Mouse (Mus musculus) heart, postnatal 36 days (tissue): ENCODE results near the gene Henmt1. TPM values are rescaled to one million over a fixed set of nuclear protein-coding genes. Genes with fewer than 3 reads are reported as not detected.

Source experiments
- DNase-seq, 2 experiments: peaks; one replicate each; pipeline ENCODE4 v3.0.0; 2021 to 2022
- intact Hi-C: fragments of 180-260 bp; cut with DNase I; formaldehyde crosslinking; loops from one replicate; pipeline ENCODE4 v1.15.1; 2025
- total RNA-seq, 2 experiments: library from RNA; stranded (reverse); gene quantifications; 2 replicates each; pipeline ENCODE4 v1.2.3; 2021

Henmt1 gene
- not detected for total RNA-seq

DNA sequence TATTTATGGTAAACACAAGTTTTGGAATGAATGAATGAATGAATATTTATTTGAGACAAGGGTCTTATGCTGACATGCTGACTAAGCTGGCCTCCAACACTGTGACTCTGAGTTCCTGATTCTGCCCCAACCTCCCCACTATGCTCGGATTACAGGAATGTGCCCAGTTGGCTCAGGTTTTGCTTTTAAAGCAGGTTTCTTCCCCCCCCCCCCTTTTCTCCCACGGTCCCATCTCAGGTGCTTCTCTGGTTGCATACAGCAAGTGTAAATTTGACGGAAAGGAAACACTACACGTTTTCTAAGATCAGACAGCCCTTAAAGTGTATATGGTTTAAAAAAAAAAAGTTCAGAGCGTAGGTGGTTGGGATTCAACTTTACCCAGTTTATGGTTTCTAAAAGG is at the start of gene Henmt1:
Gene Henmt1 (plus strand): TSS at position 301 of the 400 bp plus-strand sequence.
- intact Hi-C loops = no loop called here
- DNase-seq = no peak

DNA sequence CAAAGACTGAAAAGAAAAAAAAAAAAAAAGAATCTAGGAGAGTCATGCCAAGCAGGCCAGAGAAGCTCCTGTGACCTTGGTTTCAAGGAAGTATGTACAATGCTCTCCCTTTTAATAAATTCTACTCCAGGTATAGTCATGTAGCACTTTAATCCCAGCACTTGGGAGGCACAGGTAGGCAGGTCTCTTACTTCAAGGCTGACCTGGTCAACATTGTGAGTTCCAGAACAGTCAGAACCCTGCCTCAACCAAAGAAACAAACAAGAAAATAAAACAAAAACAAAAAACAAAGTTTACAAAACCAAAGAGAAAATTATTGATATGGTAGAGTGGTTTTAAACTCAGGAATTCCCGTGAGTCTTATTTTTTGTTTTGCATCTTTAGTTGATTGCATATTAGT is 49.8 kb upstream of the Henmt1 start, which contains the start of gene Fndc7:
Gene Fndc7 (minus strand): TSS at position 101 of the 400 bp plus-strand sequence.
- intact Hi-C loops = no loop called here
- DNase-seq = no peak

DNA sequence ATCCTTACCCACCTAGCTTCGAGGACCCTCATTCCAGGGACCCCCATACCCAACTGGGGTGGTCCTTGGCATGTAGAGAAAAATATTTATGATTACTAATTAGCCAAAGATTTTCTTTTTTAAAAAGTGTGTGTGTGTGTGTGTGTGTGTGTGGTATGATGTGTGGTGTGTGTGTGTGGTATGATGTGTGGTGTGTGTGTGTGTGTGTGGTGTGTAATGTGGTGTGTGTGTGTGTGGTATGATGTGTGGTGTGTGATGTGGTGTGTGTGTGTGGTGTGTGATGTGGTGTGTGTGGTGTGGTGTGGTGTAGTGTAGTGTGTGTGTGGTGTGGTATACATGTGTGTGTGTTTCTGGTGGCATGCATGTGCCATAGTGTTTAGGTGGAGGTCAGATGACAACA is 47.6 kb upstream of the Henmt1 start:
- intact Hi-C loops = no loop called here
- no peak for DNase-seq

DNA sequence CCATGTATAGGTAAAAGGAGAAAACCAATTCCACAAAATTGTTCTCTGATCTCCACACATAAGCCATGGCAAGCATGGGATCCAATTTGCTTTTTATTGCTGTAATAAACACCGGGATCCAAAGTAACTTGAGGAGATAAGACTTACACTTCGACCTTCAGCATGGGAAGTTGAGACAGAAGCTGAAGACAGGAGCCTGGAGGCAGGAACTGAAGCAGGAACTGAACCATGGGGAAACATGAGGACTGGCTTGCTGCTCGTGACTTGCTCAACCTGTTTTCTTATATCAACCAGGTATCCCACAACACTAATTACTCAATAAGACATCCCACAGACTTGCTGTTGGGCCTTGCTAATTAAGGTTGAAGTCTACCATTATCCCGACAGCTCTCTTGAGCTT is 46.8 kb upstream of the Henmt1 start:
- intact Hi-C loops = no loop called here
- no peak for DNase-seq

DNA sequence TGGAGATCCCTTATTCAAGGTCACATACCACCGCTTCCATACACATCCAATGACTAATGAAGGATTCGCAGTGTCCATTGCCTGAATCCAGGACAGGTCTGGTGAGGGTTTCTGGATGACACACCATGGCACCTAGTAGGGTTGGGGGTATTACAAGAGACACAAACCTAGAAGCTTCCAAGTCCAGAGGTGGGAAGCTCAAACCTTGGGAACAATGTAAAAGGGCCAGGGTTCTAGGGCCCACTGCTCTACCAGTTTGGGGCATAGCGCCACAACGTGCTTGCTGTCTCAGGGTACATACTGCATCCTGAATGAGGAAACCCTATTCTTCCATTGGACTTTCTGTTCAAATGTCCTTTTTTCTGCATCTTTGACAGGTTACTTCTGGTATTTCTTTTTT is 41.0 kb upstream of the Henmt1 start:
- DNase-seq = no peak
- intact Hi-C loops = no loop called here

DNA sequence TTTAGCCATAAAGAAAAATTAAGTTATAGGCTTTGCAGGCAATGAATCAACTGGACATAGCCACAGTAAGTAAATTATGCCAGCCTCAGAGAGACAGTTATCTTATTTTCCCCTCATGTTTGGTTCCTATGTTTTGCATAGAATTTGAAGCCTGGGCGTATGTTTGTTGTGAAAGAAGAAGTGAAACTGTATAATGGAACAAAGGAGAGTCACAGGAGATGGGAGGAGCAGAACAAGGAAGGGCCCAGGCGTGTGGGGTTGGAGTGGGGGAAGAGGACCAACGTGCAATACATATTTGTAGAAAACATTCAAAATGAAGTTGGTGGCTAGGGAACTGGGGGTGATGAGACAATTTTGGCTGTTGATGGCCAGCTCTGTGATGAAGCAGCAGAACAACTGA is 39.5 kb upstream of the Henmt1 start:
- no peak for DNase-seq
- intact Hi-C loops = no loop called here

DNA sequence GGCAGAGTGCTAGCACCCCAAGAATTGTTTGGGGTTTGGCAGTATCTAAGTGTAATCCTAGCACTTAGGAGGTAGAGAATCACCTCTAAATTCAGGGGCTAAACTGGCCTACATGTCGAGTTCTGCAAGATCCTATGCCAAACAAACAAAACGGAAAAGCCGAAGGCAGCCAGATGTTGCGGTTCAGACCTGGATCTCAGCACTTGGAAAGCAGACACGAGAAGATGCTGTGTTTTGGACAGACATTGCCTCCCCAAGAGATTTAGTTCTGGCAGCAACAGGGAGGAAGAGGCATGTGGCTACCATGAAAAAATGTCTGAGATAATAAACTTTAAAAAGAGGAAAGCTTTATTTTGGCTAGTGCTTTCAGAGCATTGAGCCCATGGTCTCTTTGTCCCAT is 39.0 kb upstream of the Henmt1 start:
- DNase-seq = no peak

DNA sequence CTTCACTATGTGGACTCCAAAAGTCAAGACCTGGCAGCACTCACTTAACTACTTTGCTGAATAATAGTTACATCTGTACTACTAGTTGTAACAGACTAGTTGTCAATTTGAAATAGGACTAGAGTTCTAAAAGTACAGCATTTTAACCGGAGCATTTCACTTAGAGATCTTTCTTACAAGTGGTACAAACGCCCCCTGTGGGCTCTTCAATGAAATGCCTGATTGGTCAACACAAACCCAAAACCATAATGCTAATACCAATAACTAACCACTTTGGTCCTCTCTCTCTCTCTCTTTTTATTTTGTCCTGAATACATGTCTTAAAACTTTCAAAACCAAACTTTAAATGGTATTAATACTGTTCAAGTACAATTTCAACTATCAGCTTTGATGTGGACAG is 37.6 kb upstream of the Henmt1 start:
- intact Hi-C loops = no loop called here
- DNase-seq = no peak

More for the DNA sequence above, 39.0 kb upstream of the Henmt1 start:
- intact Hi-C loops = no loop called here

DNA sequence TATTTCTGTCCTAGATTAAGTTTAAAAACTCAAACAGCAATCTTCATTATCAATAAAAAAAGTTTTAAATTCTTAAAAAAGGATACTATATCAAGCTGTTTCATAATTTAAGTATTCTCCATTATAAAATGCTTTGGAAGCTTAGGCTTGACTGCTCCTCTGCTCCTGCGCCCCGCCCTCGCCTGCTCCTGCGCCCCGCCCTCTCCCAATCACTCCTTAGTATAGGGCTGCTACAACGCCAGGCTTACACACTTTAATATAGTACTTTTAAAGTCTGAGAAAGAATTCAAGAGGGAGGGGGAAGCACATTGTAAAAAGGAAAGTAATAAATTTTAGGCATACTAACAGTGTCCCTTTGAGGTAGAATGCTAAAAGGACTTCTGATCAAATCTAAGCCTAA is 36.7 kb upstream of the Henmt1 start:
- no peak for DNase-seq
- intact Hi-C loops = no loop called here

DNA sequence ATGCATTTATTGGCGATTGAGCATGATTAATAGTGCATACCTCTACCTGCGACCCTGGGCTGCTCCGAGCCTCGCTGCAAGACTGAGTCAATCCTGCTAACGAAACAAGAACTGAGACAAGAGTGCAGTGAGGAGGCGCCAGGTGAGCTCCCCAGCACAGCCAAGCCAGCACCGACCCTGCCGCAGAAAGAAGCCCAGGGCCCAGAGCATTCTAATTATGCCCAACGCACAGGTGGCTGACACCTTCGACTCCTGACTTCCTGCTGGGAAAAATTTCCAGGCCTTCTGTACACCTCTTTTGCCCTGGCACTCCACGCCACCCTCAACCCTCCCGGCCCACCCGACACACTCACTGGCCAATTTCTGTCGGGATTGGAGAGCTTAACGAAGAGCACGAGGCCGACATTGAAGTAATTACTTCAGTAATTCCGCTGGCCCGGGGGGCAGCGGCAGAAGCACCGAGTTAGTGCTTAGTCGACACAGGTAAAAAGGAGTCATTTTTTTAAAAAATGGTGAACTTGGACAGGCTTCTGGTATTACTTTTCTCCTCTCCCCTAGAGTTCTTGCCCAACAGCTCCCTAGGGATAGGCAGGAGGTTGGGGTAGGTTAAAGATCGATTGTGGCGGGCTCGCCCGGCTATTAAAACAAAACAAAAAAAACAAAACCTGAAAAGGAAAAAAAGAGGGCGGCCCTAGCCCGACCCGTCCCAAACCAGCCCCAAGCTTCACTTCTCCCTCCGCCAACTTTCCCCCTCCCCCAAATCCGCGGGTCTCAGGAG is 29.2 kb upstream of the Henmt1 start:
- intact Hi-C loops = loop anchor here (1.0 to 5.0 kb wide), 3 partner anchors 70 to 152 kb away; partner anchors contain the start of genes Fam102b and Stxbp3
- peak in 1 of 2 experiments; percentile 14 for DNase-seq

DNA sequence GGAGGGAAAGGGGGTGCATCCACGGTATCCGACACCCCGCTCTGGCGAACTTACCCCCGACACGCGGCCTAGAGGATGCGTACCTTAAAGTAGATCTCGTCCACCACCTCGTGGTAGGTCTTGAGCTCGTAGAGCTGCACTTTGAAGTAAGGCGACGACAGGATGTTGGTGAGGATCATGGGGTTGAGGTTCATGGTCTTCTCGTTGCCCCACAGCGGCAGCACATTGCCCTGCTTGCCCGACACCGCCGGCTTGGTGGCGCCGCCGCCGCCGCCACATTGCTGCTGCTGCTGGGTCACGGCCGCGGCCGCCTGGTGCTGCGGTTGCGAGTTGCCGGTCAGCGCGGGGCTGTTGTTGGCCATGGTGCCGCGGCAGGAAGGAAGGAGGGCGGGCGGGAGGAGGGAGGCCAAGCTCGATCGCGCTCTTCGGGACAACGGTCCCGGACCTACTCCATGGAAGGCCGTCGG is 28.6 kb upstream of the Henmt1 start:
- DNase-seq = peak in 1 of 2 experiments; percentile 51

DNA sequence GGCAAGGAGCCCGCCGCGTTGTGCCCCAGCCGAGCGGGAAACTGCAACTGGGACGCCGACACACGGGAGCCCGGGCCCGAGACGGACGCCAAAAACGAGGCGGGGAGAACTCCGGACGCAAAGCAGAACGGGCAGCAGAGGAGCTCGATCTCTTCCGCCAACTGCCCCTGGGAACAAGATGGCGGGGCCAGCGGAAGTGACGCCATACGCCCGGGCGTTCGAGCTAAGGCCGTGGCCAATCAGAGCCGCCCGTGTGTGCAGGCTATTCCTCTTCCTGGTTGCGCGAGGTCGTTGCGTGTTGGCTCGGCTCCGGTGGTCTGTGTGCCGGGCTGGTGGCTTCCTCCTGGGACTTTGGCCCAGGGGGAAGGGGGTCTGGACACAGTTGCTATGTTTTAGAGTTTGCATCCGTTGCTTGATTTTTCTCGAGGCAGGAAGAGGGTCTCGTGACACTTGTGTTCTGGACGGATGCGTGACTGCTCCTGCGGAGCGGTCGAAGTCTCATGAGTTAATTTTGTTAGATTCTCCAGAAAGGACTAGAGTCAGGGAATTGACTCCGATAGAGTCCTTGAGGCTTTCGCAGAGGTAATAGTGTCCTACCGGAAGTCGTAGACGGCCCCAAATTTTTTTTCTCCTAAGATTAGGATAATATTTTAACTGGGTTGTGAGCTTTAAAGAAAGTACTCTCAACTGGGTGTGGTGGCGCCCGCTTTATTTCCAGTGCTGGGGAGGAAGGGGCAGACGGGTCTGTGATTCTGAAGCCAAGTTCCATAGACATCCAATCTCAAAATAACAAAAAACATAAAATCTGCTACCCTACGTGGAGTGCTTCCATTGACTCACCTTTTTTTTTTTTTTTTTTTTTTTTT is 27.9 kb upstream of the Henmt1 start, which contains the start of gene Prpf38b:
Gene Prpf38b (minus strand): TSS at position 180 of the 866 bp plus-strand sequence.
- intact Hi-C loops = loop anchor here (1.0 to 5.0 kb wide), 3 partner anchors 71 to 151 kb away; partner anchors contain the start of genes Fam102b and Stxbp3
- DNase-seq = peak; percentile 94 to 96

More for the DNA sequence above, 28.6 kb upstream of the Henmt1 start:
- intact Hi-C loops = loop anchor here (1.0 to 5.0 kb wide), 3 partner anchors 71 to 151 kb away; partner anchors contain the start of genes Fam102b and Stxbp3

DNA sequence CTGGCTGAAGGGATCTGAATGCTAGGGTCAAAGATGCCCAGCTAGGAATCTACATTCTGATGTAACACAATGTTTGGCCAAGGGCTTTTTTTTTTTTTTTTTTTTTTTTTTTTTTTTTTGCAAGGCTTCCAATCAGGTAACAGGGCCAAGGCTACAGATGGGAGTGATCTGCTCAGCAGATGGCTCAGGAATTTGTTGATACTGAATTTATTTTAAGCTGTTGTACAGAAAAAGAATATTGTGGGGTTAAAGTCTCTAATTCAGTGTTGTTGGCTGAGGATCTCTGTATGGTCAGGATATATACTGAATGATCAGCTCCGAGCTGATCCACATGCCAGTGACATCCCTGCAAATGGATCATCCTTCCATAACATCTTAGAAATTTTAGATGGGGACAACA is 23.7 kb upstream of the Henmt1 start:
- intact Hi-C loops = no loop called here

DNA sequence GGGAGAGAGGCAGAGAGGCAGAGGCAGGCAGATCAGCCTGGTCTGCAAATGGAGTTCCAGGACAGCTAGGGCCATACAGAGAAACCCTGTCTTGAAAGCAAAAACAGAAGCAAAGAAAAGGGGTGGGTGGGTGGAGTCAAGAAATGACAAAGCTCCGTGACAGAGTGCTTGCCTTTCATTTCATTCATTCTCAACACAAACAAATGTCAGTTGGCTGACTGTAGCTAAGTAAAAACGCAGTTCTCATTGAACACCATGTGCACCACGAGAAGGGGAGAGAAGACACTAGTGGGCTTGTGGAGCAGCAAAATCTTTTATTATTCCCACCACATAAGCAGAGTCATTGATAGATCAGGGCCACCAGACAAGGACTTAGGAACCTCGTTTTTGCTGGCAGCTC is 22.8 kb upstream of the Henmt1 start:
- intact Hi-C loops = no loop called here
- DNase-seq = no peak

More for the DNA sequence above, 23.7 kb upstream of the Henmt1 start:
- no peak for DNase-seq

DNA sequence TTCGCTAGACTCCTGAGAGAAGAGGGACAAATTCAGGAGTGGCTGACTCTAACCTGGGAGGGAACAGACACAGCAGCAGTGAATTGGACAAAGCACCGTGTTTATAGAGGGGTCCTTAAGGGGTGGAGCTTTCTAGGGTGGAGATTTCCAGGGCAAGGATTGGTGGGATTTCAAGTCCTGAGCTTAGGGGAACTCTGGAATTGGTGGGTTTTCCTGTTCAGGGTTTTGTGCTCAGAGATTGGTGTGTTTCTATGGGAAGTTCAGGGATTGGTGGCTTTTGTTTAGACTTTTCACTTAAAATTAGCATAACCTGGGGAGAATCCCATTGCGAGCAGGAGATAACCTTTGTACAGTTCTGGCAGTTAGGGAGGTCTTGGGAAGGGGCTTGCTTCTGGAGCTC is 21.7 kb upstream of the Henmt1 start:
- DNase-seq = no peak
- intact Hi-C loops = no loop called here

DNA sequence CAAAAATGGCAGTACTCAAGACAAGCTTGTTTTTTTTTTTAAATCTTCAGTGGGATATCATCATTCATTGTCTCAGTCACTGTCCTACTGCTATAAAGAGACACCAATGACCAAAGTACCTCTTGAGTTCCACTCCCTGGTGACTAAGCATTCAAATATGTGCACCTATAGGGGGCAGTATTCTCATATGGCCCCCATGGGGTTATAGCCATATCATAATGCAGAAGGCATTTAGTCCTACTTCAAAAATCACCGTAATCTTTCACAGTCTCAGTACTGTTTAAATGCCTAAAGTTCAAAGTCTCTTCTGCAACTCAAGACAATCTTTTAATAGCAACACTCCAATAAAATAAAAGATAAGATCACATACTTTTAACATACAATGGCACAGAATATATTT is 20.8 kb upstream of the Henmt1 start:
- intact Hi-C loops = no loop called here
- no peak for DNase-seq

DNA sequence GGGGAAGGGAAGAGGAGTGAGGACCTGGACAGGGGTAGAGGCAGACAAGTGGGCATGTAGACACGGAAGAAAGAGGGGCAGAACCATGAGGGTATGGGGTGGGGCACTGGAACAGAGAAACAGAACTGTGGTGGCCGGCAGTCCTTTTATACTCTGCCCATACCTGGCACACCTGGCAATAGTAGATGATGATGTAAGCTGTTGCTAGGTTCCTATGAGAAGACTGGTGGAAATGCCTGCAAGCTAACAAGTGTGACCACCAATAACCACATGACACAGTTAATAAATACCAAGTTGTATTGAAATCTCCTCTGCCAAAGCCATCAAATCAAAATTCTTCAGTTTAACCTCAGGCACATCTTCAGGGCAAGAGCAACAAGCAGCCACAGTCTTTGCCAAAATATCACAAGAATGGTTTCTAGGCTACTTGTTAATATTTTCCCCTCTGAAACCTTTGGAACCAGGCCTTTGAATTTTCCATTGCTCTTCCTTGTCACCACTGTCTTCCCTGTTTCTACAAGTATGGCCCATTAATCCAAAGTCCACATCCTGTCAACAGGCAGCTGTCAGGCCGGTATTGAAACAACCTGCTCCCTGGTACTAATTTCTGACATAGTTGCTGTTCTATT is 19.1 kb upstream of the Henmt1 start:
- intact Hi-C loops = no loop called here
- DNase-seq = no peak

DNA sequence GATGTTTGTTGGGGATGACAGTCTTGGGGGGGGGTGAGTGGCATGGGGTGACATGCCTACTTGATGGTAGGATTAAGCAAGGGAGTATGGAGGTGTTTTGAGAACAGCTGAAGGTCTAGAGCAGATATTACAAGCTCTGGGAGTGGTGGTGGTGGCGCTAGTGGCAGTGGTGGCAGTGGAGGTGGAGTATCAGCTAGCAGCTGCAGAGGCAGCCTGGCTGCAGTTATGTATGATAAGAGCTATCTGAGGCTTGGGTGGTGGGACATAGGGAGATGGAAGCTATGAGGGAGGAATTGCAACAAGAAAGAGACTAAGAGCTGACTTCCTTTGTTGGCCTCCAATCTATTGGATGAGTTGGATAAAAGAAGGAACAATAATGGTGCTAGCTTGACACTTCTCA is 17.9 kb upstream of the Henmt1 start:
- DNase-seq = no peak
- intact Hi-C loops = no loop called here

DNA sequence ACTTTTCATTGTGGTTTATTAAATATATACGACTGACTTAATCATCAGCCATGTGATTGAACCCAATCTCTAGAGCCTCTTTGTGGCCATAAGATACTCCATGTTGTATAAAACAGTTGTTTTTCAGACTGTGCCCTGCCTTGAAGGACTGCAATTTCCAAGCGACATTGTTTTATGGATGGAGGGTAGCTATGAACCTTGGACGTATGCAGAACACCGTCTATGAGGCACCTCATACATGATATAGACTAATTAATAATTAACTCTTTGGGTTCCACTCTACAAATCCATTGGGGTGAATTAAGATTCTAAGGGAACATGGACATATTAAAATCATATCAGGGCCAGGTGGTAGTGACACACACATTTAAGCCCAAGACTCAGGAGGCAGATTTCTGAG is 14.0 kb upstream of the Henmt1 start:
- intact Hi-C loops = no loop called here
- DNase-seq = no peak

DNA sequence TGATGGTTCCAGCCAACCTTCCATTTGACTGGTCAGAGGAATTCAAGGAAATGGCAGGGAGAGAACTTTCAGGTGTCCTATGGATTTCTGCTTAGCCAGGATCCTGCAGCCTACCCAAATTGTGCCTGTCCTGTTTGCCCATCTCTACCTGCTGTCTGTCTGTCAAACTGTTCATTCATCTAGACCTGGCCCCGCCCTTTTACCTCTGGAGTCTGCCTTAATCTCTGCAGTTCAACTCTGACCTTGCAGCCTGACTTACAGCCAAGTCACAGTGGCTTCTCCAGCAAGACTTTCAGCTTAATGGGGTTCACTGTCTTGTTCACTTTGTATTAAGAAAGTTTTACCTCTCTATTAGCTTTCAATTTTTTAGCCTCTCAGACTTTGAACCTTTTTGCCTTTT is 13.4 kb upstream of the Henmt1 start:
- intact Hi-C loops = no loop called here
- DNase-seq = no peak

DNA sequence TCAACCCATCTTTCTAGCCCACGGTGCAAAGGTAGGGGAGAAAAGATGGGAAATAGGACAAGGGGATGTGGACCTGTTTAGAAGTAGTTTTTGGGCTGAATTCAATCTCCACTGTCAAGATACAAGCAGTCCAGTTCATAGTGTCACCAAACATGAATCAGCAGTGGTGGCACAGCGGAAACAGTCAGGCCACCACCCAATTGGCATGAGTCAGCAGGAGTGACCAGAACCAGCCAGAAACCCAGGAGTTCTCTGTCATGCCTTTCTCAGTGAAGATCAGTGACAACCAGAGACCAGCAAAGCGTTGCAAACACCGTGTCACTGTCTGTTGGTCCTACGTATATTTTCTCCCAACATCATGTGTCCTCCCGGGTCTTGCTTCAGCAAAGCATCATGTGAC is 6.1 kb upstream of the Henmt1 start:
- intact Hi-C loops = no loop called here
- DNase-seq = no peak
